Mouse (Mus musculus) liver, embryonic 14.5 days (tissue): ENCODE results near the gene 4931414P19Rik. TPM values are rescaled to one million over a fixed set of nuclear protein-coding genes. Genes with fewer than 3 reads are reported as not detected.

Source experiments
- ATAC-seq: fragments of 200-750 bp; cut with Nextera tagmentation; 2 replicates; pipeline ENCODE4 v1.8.0; 2017; ENCODE audit warnings: moderate number of reproducible peaks, mild to moderate bottlenecking, moderate library complexity; ENCODE audit not compliant: insufficient read depth
- DNase-seq, 3 experiments: peaks; one replicate each; pipeline ENCODE4 v3.0.0-alpha.2; 2012 to 2013; ENCODE audit warnings: low read depth in 3 of 3, low spot score in 3 of 3
- H3K27ac ChIP-seq: fragments of 300-500 bp; sonication (generic); 2 replicates; pipeline ENCODE4 v1.5.1; 2014; ENCODE audit warnings: moderate library complexity, mild to moderate bottlenecking, control low read depth, inconsistent platforms
- H3K27me3 ChIP-seq: fragments of 300-500 bp; sonication (generic); 2 replicates; pipeline ENCODE4 v1.6.1; 2014; ENCODE audit warnings: mild to moderate bottlenecking, low read length, moderate library complexity; ENCODE audit not compliant: control insufficient read depth, insufficient read depth
- H3K36me3 ChIP-seq: fragments of 300-500 bp; sonication (generic); replicated peaks from 2 replicates; pipeline ENCODE4 v1.6.1; 2014; ENCODE audit warnings: low read depth; ENCODE audit not compliant: control insufficient read depth, insufficient read depth
- H3K4me1 ChIP-seq, 2 experiments: fragments of 200-500 bp in 1 of 2; fragments of 300-500 bp in 1 of 2; sonication (generic) in 1 of 2; replicated peaks; 2 replicates each; pipeline ENCODE4 v1.6.1; 2012 to 2014; ENCODE audit warnings: antibody characterized with exemption in 1 of 2, inconsistent platforms in 1 of 2, low read length in 1 of 2; ENCODE audit not compliant: control insufficient read depth in 2 of 2, insufficient read depth in 2 of 2
- H3K4me2 ChIP-seq: fragments of 300-500 bp; sonication (generic); 2 replicates; pipeline ENCODE4 v1.6.1; 2014; ENCODE audit warnings: low read depth, mild to moderate bottlenecking, control low read depth, moderate library complexity
- H3K4me3 ChIP-seq, 2 experiments: fragments of 200-500 bp in 1 of 2; fragments of 300-500 bp in 1 of 2; sonication (generic) in 1 of 2; 2 replicates each; pipeline ENCODE4 v1.5.1; 2012 to 2014; ENCODE audit warnings: low read depth in 2 of 2, low read length in 2 of 2, mild to moderate bottlenecking in 2 of 2, control low read depth in 1 of 2, inconsistent platforms in 1 of 2, moderate library complexity in 1 of 2; ENCODE audit not compliant: insufficient read depth in 1 of 2
- H3K9ac ChIP-seq: fragments of 300-500 bp; sonication (generic); replicated peaks from 2 replicates; pipeline ENCODE4 v1.6.1; 2014; ENCODE audit warnings: mild to moderate bottlenecking, control low read depth, moderate library complexity
- H3K9me3 ChIP-seq: fragments of 300-500 bp; sonication (generic); 2 replicates; pipeline ENCODE4 v1.6.1; 2016; ENCODE audit warnings: low read length, mixed read lengths; ENCODE audit not compliant: control insufficient read depth
- CTCF ChIP-seq: IDR thresholded peaks from 2 replicates; pipeline ENCODE4 v1.5.1; 2016; ENCODE audit warnings: antibody characterized with exemption, low read depth, control low read depth
- EP300 ChIP-seq: IDR thresholded peaks from 2 replicates; pipeline ENCODE4 v1.6.1; 2016; ENCODE audit warnings: antibody characterized with exemption, low read depth
- WGBS: fragments of 180-500 bp; shearing (Covaris S2); extraction: QIAGEN DNeasy Blood & Tissue Kit; methylation state at CpG from one replicate; pipeline ENCODE4 v1.1.7; 2014; ENCODE audit not compliant: insufficient replicate concordance; 5-methylcytosine and 5-hydroxymethylcytosine counted together
- polyA plus RNA-seq, 2 experiments: library from polyadenylated mRNA; depleted of rRNA in 1 of 2; stranded (reverse) in 1 of 2; unstranded in 1 of 2; fragments of >200 nt; fragmentation: Nextera tagmentation in 1 of 2; extraction: Ambion mirVana in 1 of 2; gene quantifications; 2 replicates each; pipeline versions ENCODE4 v1.2.1 to v1.2.3; 2012 to 2014

Gene 4931414P19Rik
- polyA plus RNA-seq, 2 experiments, result 1.1 to 4.3 TPM

DNA sequence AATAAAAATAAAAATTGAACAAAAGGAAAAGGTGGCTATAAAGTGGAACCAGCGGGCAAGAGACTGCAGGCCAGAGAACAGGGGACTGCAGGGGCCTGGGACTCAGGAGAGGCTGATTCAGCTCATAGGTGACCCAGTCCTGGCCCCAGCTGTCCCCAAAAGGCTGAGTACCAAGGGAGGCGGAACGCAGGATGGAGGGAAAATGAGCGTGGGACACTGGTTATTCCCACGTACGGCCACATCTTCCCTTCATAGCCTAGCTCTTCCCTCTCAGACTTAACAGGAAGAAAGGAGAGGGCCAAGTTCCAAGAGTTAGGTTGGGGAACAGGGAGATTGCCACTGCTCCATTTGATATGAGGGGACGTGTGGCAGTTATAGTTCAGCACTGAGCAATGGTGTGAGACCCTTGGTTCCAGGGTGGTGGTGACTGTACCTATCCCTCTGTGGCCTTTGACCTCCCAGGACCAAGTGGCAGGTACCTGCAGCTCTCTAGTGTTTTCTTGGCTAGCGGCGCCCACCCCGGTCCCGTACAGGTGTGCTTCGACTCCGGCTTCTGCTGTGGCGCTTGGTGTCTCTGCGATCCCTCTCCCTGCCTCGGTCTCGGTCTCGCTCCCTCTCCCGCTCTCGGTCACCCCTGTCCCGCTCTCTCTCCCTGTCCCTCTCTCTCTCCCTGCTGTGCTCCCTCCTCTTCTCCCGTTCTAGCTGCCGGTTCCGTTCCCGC is 36.6 kb upstream of the 4931414P19Rik start:
- WGBS, result 86% methylated on average over 25 of the region's 25 CpGs
- peaks cover 53% of the 10 kb centered on the region for H3K36me3 ChIP-seq

DNA sequence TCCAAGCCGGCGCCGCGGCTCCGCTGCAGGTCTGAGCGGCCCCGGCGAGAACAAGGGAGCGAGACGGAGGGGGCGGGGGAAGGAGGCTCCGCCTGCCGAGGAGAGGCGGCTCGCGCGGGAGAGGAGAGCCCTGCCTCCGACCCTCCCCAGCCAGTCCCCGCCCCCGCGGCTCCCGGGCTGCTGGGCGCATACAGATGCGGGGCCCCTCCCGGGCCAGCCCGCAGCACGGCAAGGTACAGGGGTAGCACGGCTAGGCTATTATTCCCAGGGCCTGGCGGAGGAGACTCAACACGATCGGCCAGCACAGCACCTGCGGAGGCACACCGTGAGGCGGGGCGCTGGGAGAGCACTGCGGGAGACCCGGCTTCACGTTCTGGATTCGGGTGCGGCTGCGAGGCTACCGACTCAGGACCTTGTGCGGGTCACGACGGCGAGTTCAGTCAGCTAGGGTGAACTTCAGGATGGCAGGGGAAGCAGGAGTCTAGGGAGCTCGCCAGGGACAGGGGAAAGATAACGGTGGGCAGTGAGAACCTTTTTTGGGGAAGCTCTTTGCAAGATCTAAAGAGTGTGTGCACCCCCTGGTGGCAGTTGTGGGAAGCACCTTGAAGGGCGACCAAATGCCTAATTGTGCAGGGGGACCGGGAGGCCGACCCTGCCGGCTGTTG is 35.6 kb upstream of the 4931414P19Rik start, which contains the start of gene Cdh24:
Gene Cdh24, minus strand, starts transcription at position 60 of the 665 bp plus-strand sequence.
- peak within 1 kb of the TSS; percentile 71 for H3K9ac ChIP-seq
- peak within 1 kb of the TSS; percentile 67 to 77 for H3K4me3 ChIP-seq
- no peaks in the 10 kb centered on the region for H3K9me3 ChIP-seq
- DNase-seq (peak; percentile 60 to 74 (median 65)), ATAC-seq (peak; percentile 89)
- H3K27ac ChIP-seq, result no peak within 1 kb of the TSS
- peak; percentile 19; the same call in 1 of the 2 replicates for TF ChIP-seq EP300
- peak; percentile 94 for TF ChIP-seq CTCF
- peaks cover 43% of the 10 kb centered on the region for H3K36me3 ChIP-seq
- H3K4me1 ChIP-seq, result no peaks in the 10 kb centered on the region
- peak within 1 kb of the TSS; percentile 100 for H3K4me2 ChIP-seq
- peaks cover 3% of the 10 kb centered on the region; the same call in 1 of the 2 replicates for H3K27me3 ChIP-seq
- WGBS, result under 1% methylated on average over 52 of the region's 52 CpGs

More for the DNA sequence above, 36.6 kb upstream of the 4931414P19Rik start:
- H3K27ac ChIP-seq, result no peak overlapping the region
- no peaks in the 10 kb centered on the region for H3K4me1 ChIP-seq
- H3K4me3 ChIP-seq, result no peak overlapping the region
- TF ChIP-seq CTCF (no peak), EP300 (no peak)
- peaks cover 3% of the 10 kb centered on the region; the same call in 1 of the 2 replicates for H3K27me3 ChIP-seq
- DNase-seq (no peak), ATAC-seq (no peak)
- H3K4me2 ChIP-seq, result no peak overlapping the region; the same call in 1 of the 2 replicates
- no peak overlapping the region for H3K9ac ChIP-seq
- H3K9me3 ChIP-seq, result no peaks in the 10 kb centered on the region

DNA sequence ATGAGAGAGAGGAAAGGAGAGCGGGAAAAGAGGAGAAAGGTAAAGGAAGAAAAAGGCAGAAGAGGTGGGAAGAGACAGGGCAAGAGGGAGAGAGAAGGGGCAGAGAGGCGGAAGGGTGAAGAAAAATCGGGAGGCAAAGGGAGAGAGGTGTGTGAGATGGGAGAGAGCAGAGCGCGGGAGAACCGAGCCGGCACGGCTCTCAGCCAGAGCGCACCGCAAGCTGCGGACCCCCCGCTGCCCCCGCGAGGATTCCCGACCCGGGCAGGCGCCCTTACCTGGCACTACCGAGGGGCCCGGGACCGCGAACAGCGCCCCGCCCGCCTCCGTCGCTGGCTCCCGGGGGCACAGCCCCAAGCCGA is 35.1 kb upstream of the 4931414P19Rik start, which contains the start of gene Gm17606:
Gene Gm17606, plus strand, starts transcription at position 7 of the 359 bp plus-strand sequence.
- Histone ChIP-seq H3K4me1 (no peaks in the 10 kb centered on the region), H3K27ac (no peak within 1 kb of the TSS), H3K9ac (peak within 1 kb of the TSS; percentile 71), H3K4me2 (peak within 1 kb of the TSS; percentile 100), H3K36me3 (peaks cover 38% of the 10 kb centered on the region), H3K9me3 (no peaks in the 10 kb centered on the region), H3K27me3 (peaks cover 3% of the 10 kb centered on the region; the same call in 1 of the 2 replicates), H3K4me3 (peak within 1 kb of the TSS; percentile 67 to 77)
- no peak for TF ChIP-seq EP300
- TF ChIP-seq CTCF, result no peak
- WGBS, result 1% methylated on average over 26 of the region's 28 CpGs
- DNase-seq (no peak), ATAC-seq (peak; percentile 16; the same call in 1 of the 2 replicates)

DNA sequence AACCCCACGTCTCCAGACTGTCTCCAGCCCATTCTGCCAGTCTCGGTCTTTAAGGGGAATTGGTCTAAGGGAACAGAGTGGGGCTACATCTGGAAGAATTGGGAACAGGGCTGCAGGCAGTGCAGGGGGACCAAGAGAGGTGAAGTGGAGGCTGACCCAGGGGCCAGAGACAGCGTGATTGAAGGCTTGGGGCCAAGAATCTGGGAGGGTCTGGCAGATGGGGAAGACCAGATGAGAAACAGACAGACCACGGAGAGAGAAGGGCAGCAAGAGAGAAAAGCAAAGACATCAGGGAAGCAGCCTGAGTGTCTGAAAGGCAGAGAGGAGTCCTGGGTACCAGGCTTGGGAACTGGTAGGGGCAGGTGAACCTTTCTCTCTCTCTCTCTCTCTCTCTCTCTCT is 34.3 kb upstream of the 4931414P19Rik start:
- Histone ChIP-seq H3K36me3 (peaks cover 30% of the 10 kb centered on the region), H3K9me3 (no peaks in the 10 kb centered on the region), H3K27me3 (peaks cover 3% of the 10 kb centered on the region; the same call in 1 of the 2 replicates), H3K4me1 (no peaks in the 10 kb centered on the region), H3K4me3 (no peak overlapping the region), H3K27ac (no peak overlapping the region), H3K4me2 (no peak overlapping the region), H3K9ac (no peak overlapping the region)
- no peak for DNase-seq
- WGBS, result 49% methylated on average over 4 of the region's 4 CpGs
- no peak for ATAC-seq
- no peak for TF ChIP-seq CTCF

DNA sequence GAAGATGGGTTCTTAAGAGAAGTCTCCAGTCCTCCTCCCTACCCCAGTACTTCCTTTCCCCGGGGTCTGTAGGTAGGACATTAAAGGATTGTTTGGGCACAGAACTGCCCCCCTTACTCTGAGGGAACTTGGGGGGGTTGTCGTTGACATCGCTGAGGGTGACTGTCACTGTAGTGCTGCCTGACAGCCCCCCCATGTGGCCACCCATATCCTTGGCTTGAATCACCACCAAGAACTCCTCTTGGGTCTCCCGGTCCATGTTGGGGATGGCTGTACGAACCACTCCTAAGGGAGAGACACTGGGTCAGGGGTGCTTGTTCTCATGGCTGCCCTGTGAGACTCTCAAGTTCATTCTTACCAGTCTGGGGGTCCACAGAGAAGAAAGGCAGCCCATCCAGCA is 32.4 kb upstream of the 4931414P19Rik start:
- TF ChIP-seq CTCF, result no peak
- TF ChIP-seq EP300, result no peak
- Histone ChIP-seq H3K4me2 (no peak overlapping the region), H3K4me3 (no peak overlapping the region), H3K27ac (no peak overlapping the region), H3K27me3 (peaks cover 3% of the 10 kb centered on the region; the same call in 1 of the 2 replicates), H3K9me3 (no peaks in the 10 kb centered on the region), H3K36me3 (peaks cover 11% of the 10 kb centered on the region), H3K9ac (no peak overlapping the region), H3K4me1 (no peaks in the 10 kb centered on the region)
- ATAC-seq (no peak), DNase-seq (no peak)
- WGBS, result 59% methylated on average over 5 of the region's 5 CpGs
